Mouse (Mus musculus): ENCODE measurements around the gene Psmb3.

Gene Psmb3

DNA sequence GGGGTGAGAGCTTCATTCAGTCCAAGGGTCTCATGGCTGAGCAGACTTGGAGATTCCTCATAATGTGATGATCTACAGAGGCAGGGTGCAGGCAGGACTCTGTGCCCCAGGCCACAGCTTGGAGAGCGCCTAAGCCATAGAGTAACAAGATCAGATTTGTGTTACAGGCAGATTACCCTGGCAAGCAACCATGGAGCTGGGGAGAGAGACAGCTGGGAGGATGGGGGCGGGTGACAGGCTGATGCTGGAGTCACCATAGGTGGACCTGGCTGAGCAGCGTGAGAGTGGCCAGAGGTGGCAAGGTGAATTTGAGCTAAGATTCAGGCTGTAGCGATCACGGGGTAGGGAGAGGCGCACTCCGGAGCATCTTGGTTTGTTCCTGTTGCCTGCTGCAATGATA, 35.0 kb upstream of the Psmb3 start:
- no peak for DNase-seq

DNA sequence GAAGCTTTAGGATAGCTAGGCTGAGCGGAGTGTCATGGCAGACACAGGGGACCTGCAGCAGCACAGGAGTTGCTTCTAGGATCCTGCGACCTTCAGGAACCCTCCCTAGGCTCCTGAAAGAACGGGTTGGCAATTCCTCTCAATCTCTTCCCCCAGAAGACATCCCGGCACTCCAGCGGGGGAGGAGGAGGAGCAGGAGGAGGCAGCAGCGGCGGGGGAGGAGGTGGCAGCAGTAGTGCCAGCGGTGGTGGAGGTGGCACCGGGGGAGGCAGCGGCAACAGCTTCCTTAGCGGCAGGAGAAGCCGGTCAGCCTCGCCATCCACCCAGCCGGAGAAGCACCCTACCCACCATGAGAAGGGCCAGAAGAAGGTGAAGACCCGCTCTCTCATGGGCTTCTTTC, 33.9 kb upstream of the Psmb3 start:
- no peak for DNase-seq

DNA sequence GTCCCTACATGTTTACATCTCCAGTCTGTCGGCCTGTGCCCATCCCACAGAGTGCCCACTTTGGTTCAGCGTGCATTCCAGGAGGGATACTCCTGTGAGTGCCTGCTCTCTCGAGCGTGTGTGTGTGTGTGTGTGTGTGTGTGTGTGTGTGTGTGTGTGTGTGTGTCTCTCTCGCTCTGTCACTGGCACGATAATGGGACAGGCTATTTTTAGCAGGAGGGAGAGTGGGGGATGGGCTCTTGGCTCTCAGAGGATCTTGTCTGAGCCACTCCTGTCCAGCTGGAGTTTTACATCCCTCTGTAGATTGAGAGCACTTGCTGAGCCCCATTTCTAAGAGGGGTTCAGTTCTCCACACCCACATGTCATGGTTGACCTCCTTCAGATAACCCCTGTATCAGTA, 33.4 kb upstream of the Psmb3 start:
- DNase-seq = peak; percentile 86 to 96

DNA sequence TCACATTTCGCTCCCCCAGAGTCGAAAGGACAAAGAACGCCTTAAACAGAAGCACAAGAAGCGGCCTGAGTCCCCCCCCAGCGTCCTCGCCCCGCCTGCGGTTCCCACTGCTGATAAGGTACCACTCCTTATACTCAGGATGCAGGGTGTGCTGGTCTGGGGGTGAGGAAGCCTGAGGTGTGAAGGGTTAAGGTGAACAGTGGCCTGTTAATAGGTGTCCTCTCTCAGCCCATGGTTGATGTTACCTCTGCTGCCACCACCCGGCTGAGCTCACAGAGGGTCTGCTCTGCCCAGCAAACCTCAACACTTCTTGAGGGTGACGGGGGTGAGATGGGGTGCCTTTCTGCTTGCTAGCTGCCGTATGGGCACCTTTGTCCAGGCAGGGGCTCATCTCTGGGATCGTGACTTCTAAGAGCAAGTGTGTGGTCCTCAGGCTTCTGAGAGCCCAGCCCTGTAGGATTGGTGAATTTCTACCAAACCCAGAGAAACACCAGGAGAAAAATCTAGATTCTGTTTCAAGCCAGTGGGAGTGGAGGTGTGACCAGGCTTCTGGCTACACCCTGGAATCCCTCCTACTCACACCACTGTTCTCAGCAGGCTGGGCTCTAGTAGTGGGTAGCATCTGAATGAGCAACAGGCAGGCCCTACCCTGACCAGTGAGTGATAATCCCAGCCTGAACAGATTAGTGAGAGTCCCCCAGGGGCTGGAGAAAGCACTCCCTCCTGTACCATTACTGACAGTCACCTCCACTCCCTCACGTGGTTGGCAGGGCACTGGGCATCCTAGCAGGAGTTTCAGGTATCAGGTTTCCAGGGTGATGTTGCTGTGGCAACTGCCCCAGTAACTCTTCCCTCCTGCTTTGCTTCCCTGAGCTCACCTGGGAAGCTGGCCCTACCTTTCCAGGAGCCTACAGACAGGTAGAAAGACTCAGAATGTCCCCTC, 32.7 kb upstream of the Psmb3 start:
- peak; percentile 43 to 60 for DNase-seq

DNA sequence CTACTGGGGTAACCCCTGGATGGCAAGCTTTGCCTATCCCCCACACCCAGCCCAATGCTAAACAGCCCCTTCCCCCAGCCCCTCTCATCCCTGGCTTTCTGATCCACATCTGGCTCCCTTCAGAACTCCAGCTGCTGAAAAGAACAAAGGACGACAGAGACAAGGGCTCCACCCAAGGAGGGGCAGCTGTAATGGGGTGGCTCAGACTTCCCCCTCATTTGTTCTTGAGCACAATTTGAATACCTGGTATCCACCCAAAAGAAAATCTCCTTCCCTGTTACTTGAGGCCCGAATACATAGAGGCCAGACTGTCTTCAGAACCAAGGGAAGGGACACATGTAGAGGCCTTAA, 32.0 kb upstream of the Psmb3 start:
- no peak for DNase-seq

GRCm38 (mm10) chr11:97673148-97673547, 30.1 kb upstream of the Psmb3 start:
- no peak for DNase-seq

DNA sequence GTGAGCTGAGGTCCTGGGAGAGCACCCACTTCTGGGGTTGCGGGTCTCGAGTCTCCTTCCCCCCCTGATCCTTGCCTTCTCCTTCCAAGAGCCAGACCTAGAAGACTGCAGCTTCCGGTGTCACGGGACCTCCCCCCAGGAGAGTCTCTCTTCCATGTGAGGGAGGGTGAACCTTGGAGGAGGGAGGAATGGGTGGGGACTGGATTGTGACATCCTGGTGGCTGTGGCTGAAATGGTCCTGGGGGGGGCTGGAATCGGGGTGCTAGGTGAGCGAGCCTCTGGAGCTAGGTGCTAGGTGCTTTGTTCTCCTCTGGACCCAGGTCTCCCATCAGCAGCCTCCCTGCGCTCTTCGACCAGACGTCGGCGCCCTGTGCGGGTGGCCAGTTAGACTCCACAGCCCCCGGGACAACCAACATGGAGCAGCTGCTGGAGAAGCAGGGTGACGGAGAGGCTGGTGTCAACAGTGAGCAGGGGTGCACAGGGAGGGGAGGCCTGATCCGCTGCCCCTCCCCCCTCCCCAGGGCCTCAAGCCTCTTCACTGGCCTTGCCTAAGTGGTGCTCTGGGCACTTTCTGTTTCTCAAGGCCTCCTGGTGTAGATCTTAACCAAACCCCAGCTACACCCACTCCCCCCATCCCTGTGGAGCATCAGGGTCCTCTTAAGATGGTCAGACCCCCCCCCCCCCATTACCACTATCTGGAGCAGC, 27.0 kb upstream of the Psmb3 start:
- DNase-seq = no peak

DNA sequence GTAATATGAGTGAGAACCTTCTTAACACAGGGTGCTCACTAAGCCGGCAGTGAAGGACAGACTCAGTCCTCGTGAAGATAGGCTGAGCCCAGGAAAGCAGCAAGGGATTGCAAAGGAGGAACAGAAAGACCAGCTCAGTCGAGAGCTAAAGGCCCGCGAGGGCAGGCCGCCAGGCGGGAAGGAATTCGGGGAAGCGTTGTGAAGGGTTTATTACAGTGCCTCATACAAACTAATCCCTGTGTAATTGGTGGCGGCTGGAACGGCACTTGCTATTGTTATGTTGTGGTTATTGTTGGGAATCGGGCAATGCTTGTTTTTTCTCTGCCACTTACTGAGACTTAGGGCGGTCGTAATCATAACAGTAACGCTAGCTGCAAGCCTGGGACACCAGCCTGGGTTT, 25.8 kb upstream of the Psmb3 start:
- DNase-seq = no peak

- DNase-seq = no peak
These were observed 25.4 kb upstream of the Psmb3 start for GRCm38 (mm10) chr11:97677842-97678241.

GRCm38 (mm10) chr11:97678301-97678700, 24.9 kb upstream of the Psmb3 start:
- DNase-seq = no peak

DNA sequence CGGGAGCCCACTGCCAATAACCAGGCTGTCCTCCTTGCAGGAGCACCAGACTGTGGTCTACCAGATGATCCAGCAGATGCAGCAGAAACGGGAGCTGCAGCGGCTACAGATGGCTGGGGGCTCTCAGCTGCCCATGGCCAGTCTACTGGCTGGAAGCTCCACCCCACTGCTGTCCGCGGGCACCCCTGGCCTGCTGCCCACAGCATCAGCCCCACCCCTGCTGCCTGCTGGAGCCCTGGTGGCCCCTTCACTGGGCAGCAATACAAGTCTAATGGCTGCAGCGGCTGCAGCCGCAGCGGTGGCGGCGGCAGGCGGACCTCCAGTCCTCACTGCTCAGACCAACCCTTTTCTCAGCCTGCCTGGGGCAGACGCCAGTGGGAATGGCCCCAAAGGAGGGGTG, 22.8 kb upstream of the Psmb3 start:
- peak; percentile 57 to 62 for DNase-seq

DNA sequence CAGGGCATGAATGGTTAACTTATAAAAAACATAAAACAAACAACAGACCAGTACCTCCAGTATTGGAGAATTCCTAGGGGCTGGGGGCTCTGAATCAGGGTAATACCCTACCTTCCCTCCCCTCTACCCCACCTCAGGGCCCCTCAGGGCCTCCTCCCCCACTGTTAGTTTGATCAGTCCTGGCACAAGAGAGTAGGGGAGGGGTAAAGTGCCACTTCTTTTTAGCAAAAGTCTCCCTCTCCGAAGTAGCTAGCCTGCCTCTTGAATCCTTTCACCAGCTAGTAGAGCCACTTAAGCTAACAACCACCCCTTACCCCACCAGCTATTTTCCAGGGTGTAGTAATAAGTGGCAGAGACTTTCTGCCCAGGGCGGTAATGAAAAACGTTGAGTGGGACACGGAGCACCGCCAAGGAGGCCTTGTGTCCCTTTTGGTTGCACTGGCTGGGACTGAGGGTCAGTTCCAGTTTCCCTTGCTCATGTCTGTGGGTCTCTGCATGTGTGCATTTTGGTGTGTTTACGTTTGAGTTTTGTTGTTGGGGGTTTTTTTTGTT, 20.6 kb upstream of the Psmb3 start:
- DNase-seq = no peak

DNA sequence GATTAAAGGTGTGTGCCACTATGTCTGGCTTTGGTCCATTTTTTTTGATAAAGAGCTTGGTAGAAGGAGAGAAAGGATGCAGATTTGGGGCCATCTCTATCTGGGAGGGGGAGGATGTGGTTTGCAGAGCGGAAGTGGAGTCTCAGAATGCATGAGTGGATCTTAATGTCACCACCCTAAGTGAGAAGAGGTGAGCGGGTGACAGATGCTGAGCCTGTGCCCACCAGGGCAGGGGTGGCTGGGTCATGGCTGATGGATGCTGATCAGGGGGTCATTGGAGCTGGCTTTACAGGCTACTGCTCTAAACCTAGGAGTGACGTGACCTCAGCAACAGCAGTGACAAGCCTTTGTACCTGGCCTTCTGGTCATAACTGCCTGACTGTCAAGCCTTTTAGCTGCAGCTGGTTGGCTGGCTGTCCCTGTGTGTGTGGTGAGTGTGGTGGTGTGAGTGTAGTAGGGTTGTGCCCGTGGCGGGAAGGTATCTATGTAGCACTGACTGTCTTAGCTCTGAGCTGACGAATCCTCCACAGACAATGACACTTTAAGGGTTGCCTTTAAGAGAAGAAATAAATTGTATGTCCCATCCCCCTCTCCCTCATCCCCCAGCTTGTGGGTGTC, 19.0 kb upstream of the Psmb3 start:
- no peak for DNase-seq

GRCm38 (mm10) chr11:97684766-97685165, 18.4 kb upstream of the Psmb3 start:
- no peak for DNase-seq

GRCm38 (mm10) chr11:97685613-97686321, 17.4 kb upstream of the Psmb3 start, which contains the start of gene Cisd3:
TSS of gene Cisd3 (plus strand) at chr11:97685826.
- peak; percentile 80 to 91 for DNase-seq

- no peak for DNase-seq
These were observed 16.8 kb upstream of the Psmb3 start for GRCm38 (mm10) chr11:97686322-97686908.

DNA sequence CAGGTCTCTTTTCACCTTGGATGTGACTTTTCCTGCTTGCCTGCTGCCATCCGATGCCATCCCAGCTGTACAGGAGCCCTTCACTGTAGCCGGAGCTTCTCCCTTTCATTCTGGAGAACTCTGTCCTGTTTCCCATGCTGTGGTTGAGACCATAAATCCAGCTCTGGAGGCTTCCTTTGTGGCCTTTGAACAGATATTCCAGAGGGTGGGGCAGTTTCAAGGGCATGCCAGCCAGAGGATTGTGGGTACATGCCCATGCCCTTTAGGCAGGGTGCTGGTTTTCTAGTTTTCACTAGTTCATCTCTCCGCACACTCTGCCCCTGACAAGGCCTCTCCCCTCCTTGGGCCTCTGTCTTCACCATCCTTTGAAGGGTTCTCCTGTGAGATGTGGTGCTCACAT, 16.1 kb upstream of the Psmb3 start:
- DNase-seq = no peak

GRCm38 (mm10) chr11:97689861-97690260, 13.3 kb upstream of the Psmb3 start:
- DNase-seq = peak; percentile 81 to 89

DNA sequence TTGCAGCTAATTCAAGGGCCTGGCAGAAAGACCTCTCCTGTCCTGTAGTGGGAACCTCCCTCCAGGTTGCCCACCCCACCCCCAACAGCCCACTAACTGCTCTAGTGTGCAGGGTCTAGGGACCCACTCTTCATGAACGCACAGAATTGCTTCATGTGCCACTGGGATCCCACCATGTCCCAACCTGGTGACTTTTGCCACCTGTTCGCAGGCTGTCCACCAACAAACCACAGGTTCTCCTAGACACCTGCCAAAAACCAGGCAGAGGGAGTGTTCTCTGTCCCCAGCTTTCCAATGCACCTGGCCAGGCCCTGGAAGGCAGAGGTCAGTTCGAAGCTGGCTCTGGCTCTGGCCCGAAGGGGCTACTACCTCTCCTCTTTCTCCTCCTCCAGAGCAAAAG, 8.8 kb upstream of the Psmb3 start:
- no peak for DNase-seq

DNA sequence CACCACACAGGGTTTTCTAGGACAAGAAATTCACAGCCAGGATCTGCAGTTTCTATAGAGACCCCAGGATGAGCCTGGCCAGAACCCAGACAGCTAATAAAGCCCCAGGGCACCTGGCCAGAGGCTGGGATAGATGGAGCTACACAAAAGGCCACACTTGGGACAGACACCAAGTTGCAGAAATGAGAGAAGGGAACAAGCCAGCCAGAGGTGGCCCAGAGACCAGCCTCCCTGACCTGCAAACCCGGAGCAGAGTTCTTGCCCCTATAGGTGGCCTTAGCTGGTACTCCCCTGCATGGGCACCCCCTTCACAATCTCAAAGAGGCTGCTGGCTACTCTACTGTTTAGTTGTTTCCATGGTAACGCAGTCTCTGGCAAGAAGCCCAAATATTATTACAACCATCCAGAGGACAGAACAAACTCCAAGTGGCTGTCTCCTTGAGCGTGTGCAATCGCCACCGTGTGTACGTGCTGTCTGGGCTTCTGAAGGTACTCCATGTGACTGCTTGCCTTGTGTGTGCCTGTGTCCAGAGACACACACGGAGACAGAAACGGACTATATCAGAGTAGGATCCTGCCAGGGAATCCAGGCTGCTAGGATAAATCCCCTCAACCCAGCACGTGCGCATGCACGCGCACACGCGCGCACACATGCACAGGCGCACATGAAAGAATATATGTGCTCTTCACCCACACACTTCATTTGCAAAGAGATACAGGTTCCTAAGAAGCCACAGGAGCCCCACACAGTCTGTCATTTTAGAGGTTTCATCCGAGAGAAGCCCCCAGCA, 8.1 kb upstream of the Psmb3 start:
- peak; percentile 68 to 80 for DNase-seq

- peak; percentile 43 to 59 for DNase-seq
These were observed 7.3 kb upstream of the Psmb3 start for GRCm38 (mm10) chr11:97695712-97696401.

All from cerebellum, postnatal 14 days (tissue).